Mouse (Mus musculus): Measurements from ENCODE around the gene Adora1. TPM values are rescaled to one million over a fixed set of nuclear protein-coding genes. Genes with fewer than 3 reads are reported as not detected.

The Adora1 gene
- polyA plus RNA-seq, 1 experiment from 2014 or later: 2.0 TPM

DNA sequence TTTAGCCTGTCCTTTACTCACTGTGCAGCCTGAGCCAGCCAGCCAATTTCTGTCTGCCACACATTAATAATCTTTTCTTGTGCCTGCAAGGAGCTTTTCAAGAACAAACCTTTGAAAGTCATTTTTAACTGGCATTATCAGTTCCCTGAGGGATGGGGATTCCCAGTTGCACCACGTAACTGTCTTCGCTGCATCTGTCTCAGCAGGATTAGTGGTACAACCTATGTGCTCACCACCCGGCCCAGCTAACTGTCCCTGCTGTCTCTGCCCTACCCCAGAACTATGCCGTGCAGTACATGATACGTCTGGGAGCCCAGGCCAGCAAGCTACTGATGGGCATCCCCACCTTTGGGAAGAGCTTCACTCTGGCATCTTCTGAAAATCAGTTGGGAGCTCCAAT is 47.0 kb downstream of the Adora1 start:
- H3K4me2 ChIP-seq: no peak overlapping the region
- H3K9me3 ChIP-seq: no peaks in the 10 kb centered on the region
- H3K27me3 ChIP-seq: no peaks in the 10 kb centered on the region
- H3K4me3 ChIP-seq: no peak overlapping the region
- H3K27ac ChIP-seq: no peak overlapping the region
- H3K4me1 ChIP-seq: peaks cover 10% of the 10 kb centered on the region; the same call in 1 of the 2 replicates
- H3K9ac ChIP-seq: no peak overlapping the region
- ATAC-seq (ENCODE audit: insufficient number of reproducible peaks, low FRiP score, low TSS enrichment, low read depth): no peak
- WGBS: 71% methylated on average over 5 of the region's 5 CpGs
- no peaks in the 10 kb centered on the region for H3K36me3 ChIP-seq

DNA sequence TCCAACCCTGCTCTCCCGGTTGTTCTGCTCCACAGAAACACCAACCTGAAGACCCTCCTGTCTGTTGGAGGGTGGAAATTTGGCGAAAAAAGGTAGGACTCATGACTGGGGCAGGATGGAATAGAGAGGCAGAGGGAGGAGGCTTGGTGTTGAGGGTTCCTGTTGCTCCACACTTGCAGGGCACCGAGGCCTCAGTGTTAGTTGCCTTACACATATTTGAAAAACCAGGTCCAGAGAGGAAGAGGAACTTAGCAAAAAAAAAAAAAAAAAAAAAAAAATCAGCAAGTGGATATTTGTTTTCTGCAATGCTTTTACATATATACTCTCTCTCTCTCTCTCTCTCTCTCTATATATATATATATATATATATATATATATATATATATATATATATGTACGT is 51.1 kb downstream of the Adora1 start:
- Histone ChIP-seq H3K4me3 (no peak overlapping the region), H3K4me1 (peaks cover 9% of the 10 kb centered on the region; the same call in 1 of the 2 replicates), H3K9ac (no peak overlapping the region), H3K27me3 (no peaks in the 10 kb centered on the region), H3K27ac (no peak overlapping the region), H3K9me3 (no peaks in the 10 kb centered on the region), H3K36me3 (no peaks in the 10 kb centered on the region), H3K4me2 (no peak overlapping the region)
- ATAC-seq (ENCODE audit: insufficient number of reproducible peaks, low FRiP score, low TSS enrichment, low read depth): no peak
- 86% methylated on average over 4 of the region's 4 CpGs for WGBS

DNA sequence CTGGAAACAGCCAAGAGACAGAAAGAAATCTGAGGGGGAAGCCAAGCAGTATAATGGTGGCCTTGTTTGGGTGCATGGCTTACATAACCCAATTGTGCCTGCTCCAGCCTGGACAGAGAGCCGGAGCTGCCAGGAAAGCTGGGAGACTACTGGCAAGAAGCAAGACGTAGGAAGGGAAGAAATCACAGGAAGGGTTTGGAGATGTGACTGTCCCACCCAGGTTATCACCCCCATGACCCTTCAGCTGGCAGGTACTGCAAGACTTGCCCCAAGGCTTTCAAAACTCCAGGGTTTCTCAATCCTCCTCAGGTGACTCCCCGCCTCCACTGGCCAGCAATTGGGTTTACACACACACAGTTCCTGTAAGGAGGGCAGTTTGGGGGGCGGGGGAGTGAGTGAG is 53.2 kb downstream of the Adora1 start, which contains the start of gene Chil1:
Chil1 (plus strand) TSS at position 152 of the 400 bp plus-strand sequence.
- Histone ChIP-seq H3K9me3 (no peaks in the 10 kb centered on the region), H3K4me2 (no peak within 1 kb of the TSS), H3K27me3 (no peaks in the 10 kb centered on the region), H3K36me3 (no peaks in the 10 kb centered on the region), H3K27ac (peak within 1 kb of the TSS; percentile 43), H3K9ac (no peak within 1 kb of the TSS), H3K4me1 (peaks cover 5% of the 10 kb centered on the region; the same call in 1 of the 2 replicates), H3K4me3 (no peak within 1 kb of the TSS)
- WGBS: 54% methylated on average over 4 of the region's 4 CpGs
- no peak for ATAC-seq (ENCODE audit: insufficient number of reproducible peaks, low FRiP score, low TSS enrichment, low read depth)

DNA sequence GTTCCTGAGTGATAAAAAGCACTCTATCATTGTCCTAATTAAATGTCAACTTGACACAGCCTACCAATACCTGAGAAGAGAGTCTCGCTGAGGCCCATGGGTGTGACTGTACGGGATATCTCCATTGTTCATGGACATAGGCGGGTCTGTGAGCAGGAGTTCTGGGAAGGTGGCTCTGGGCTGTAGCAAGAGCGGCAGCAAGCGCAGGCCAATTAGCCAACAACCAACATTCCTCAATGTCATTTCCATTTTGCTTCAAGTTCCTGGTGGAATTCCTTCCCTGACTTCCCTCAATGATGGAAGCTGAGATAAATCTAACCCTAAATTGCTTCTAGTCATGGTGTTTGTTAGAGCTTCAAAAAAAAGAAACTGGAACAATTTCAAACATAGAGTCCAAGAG is 57.3 kb downstream of the Adora1 start:
- Histone ChIP-seq H3K36me3 (no peaks in the 10 kb centered on the region), H3K4me2 (no peak overlapping the region), H3K4me1 (peaks cover 11% of the 10 kb centered on the region; the same call in 1 of the 2 replicates), H3K9ac (no peak overlapping the region), H3K27ac (no peak overlapping the region), H3K27me3 (no peaks in the 10 kb centered on the region), H3K9me3 (no peaks in the 10 kb centered on the region), H3K4me3 (no peak overlapping the region)
- WGBS: 87% methylated on average over 5 of the region's 5 CpGs
- ATAC-seq (ENCODE audit: insufficient number of reproducible peaks, low FRiP score, low TSS enrichment, low read depth): no peak

DNA sequence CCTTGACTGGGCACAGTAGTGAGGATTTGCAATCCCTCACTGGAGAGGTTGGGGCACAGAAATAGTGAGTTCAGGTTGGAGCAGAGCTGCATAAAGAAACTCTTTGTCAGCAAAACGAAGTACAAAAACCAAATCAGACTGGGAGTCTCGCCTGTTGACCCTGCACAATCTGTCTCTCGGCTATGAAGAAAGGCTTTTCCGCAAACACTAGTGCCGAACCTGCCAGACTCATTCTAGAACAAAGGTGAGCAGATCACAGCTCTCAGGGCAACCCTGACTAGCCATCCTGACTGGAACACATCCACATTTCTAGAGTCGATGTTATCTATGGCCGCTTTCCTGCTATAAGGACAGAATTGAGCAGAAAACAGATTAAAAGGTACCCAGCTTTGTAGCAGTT is 62.1 kb downstream of the Adora1 start:
- ATAC-seq (ENCODE audit: insufficient number of reproducible peaks, low FRiP score, low TSS enrichment, low read depth): no peak
- no peak overlapping the region for H3K4me3 ChIP-seq
- H3K4me2 ChIP-seq: no peak overlapping the region
- no peak overlapping the region for H3K9ac ChIP-seq
- H3K27me3 ChIP-seq: no peaks in the 10 kb centered on the region
- 0 out of 2 replicates have a peak, but pooled peaks cover 6% of the 10 kb centered on the region for H3K4me1 ChIP-seq
- H3K27ac ChIP-seq: no peak overlapping the region
- WGBS: 65% methylated on average over 7 of the region's 7 CpGs
- no peaks in the 10 kb centered on the region for H3K9me3 ChIP-seq
- H3K36me3 ChIP-seq: no peaks in the 10 kb centered on the region

DNA sequence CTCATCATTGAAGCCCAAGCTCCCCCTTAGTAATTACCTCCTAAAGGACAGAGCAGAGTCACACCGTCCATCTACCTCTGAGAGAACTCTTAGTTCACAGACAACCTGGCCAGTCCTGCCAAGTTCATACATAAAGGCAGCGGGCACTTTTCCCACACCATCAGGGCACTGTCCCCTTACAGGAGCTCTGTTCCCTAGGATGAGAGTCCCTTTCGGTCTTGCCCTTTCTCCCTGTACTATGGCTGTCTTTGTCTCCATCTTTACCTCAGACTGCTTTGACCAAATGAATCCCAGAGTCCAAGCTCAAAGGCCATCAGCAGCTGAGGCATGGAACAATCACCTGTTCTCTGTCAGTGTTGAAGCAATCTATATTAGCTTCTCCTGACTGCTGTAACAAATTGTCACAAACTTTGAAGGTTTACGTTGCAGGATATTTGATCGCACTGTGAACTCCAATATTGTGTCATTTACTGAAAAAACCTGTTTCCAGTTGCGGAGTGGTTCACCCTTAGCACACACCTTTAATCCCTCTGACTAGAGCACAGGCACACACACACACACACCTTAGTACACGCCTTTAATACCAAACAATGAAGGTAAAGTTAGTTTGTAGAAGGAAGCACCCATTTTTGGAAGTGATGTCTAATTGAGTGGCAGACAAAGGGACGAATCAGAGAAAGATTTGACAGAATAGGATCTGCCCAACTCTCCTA is 66.1 kb downstream of the Adora1 start:
- Histone ChIP-seq H3K36me3 (no peaks in the 10 kb centered on the region), H3K27me3 (no peaks in the 10 kb centered on the region), H3K27ac (no peak overlapping the region), H3K4me1 (0 out of 2 replicates have a peak, but pooled peaks cover 2% of the 10 kb centered on the region), H3K9ac (no peak overlapping the region), H3K4me2 (no peak overlapping the region), H3K9me3 (no peaks in the 10 kb centered on the region), H3K4me3 (no peak overlapping the region)
- no peak for ATAC-seq (ENCODE audit: insufficient number of reproducible peaks, low FRiP score, low TSS enrichment, low read depth)
- 84% methylated on average over 8 of the region's 8 CpGs for WGBS

DNA sequence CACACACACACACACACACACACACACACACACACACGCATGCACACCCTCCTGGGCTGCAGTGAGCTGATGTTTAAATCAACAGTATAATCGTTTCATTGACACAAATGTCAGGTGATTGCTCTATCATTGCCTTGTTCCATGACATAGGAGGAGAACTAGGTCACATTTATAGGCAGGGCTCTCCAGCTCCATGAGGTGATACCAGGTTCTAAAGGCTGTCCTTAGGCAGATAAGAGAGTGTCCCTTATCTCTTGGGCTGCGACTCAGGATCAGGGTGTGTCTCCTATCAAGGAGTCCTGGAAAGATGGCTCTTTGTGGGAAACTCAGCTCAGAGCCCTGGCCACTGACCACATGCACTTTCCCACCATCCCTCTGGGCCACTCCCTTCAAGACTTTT is 66.7 kb downstream of the Adora1 start:
- no peak overlapping the region for H3K4me2 ChIP-seq
- no peaks in the 10 kb centered on the region for H3K9me3 ChIP-seq
- ATAC-seq (ENCODE audit: insufficient number of reproducible peaks, low FRiP score, low TSS enrichment, low read depth): no peak
- no peaks in the 10 kb centered on the region for H3K36me3 ChIP-seq
- 0 out of 2 replicates have a peak, but pooled peaks cover 2% of the 10 kb centered on the region for H3K4me1 ChIP-seq
- WGBS: 87% methylated on average over 3 of the region's 3 CpGs
- H3K27me3 ChIP-seq: no peaks in the 10 kb centered on the region
- no peak overlapping the region for H3K9ac ChIP-seq
- H3K4me3 ChIP-seq: no peak overlapping the region
- no peak overlapping the region for H3K27ac ChIP-seq

DNA sequence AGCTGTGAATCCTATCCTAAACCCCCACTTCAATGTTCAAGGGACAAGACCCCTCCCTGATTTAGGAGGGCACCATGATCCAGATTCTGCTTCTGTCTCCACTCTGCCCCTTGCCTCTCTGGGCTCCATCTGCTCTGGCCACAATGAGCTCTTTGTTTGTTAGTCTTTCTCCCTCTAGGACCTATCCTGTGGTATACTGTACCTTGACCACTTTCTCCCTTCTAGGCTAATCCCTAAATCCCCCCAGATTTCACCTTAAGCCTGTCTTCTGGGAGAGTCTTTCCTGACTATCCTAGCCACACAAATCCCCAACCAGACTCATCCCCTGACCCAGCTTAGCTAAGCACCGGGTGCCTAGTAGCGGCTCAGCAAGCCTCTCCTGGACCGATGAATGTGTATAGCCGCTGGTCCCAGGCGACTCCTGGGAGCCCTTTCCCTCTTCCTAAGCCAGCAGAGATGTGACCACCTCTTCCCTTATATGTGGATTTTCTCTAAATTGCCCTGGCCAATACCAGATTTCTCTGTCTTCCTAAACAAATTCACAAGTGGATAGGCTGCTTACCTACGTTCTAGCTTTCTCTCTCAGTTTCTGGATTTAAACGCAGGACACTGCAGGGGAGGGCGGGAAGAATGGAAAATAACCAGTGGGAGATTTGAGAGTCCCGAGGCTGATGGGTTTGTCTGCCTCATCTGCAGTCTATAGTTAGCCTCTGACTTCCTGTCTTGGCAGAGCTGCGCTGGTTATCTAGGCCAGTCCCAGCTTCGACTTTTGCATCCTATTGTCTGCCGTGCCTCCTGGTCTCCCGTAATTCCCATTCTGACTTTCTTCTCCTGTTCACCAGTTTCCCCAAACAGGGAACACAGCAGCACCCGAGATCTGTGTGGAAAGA is 67.6 kb downstream of the Adora1 start:
- Histone ChIP-seq H3K9ac (no peak overlapping the region), H3K9me3 (no peaks in the 10 kb centered on the region), H3K4me2 (no peak overlapping the region), H3K27ac (no peak overlapping the region), H3K4me3 (no peak overlapping the region), H3K27me3 (no peaks in the 10 kb centered on the region), H3K36me3 (no peaks in the 10 kb centered on the region), H3K4me1 (0 out of 2 replicates have a peak, but pooled peaks cover 2% of the 10 kb centered on the region)
- no peak for ATAC-seq (ENCODE audit: insufficient number of reproducible peaks, low FRiP score, low TSS enrichment, low read depth)
- WGBS: 60% methylated on average over 14 of the region's 14 CpGs

DNA sequence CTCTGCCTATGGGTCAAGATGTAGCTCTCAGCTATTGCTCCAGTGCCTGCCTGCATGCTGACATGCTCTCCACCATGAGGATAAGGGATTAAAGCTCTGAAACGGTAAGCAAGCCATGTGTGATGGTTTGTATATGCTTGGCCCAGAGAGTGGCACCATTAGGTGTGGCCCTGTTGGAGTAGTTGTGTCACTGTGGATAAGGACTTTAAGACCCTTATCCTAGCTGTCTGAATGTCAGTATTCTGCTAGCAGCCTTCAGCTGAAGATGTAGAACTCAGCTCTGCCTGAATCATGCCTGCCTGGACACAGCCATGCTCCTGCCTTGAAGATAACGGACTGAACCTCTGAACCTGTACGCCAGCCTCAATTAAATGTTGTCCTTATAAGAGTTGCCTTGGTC is 68.7 kb downstream of the Adora1 start:
- 90% methylated on average over 3 of the region's 3 CpGs for WGBS
- ATAC-seq (ENCODE audit: insufficient number of reproducible peaks, low FRiP score, low TSS enrichment, low read depth): no peak
- Histone ChIP-seq H3K4me2 (no peak overlapping the region), H3K4me1 (0 out of 2 replicates have a peak, but pooled peaks cover 2% of the 10 kb centered on the region), H3K4me3 (no peak overlapping the region), H3K27ac (no peak overlapping the region), H3K9ac (no peak overlapping the region), H3K36me3 (no peaks in the 10 kb centered on the region), H3K27me3 (no peaks in the 10 kb centered on the region), H3K9me3 (no peaks in the 10 kb centered on the region)

DNA sequence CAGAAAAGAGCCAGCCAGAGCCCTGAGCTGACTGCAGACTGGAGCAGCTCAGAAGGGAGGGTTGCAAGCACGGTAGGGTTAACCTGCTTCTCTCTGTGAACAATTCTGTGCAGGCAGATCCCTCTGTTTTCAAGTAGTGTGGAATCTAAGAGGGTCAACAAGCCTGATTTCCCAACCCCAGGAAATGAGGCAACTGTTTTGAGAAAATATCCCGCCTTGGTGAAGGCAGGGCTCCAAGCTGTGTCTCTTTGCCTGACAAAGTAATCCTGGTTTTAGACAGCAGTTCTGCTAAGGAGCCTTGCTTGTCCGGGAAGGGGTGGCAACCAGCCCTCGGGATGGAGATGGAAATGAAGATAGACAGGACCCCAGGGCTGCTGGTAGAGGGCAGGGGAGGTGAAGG is 70.8 kb downstream of the Adora1 start:
- Histone ChIP-seq H3K4me3 (no peak overlapping the region), H3K27me3 (no peaks in the 10 kb centered on the region), H3K9me3 (no peaks in the 10 kb centered on the region), H3K9ac (no peak overlapping the region), H3K4me1 (0 out of 2 replicates have a peak, but pooled peaks cover 2% of the 10 kb centered on the region), H3K27ac (no peak overlapping the region), H3K36me3 (no peaks in the 10 kb centered on the region), H3K4me2 (no peak overlapping the region)
- WGBS: 67% methylated on average over 4 of the region's 4 CpGs
- ATAC-seq (ENCODE audit: insufficient number of reproducible peaks, low FRiP score, low TSS enrichment, low read depth): no peak

DNA sequence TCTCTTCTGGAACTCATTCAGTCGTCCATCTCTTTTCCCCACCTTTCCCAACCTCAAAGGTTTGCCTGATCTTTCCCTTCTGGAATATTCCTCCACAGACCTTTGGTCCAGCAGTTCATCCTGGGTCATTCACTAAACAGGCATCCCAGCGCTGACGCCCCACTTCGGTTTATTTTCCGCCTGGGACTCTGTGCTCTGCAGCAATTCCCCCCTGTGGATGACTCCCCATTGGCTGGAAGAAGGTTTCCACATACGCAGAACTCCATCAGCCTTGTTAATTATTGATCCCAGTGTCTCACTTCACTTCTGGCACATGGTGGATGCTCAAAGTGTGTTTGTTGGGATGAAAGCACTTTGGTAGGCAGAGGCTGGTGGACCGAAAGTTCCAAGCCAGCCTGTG is 71.8 kb downstream of the Adora1 start:
- no peak for ATAC-seq (ENCODE audit: insufficient number of reproducible peaks, low FRiP score, low TSS enrichment, low read depth)
- Histone ChIP-seq H3K27me3 (no peaks in the 10 kb centered on the region), H3K36me3 (no peaks in the 10 kb centered on the region), H3K4me1 (0 out of 2 replicates have a peak, but pooled peaks cover 2% of the 10 kb centered on the region), H3K9me3 (no peaks in the 10 kb centered on the region), H3K9ac (no peak overlapping the region), H3K4me3 (no peak overlapping the region), H3K27ac (no peak overlapping the region), H3K4me2 (no peak overlapping the region)
- WGBS: 87% methylated on average over 7 of the region's 7 CpGs
